Mouse (Mus musculus) T-helper 2 cell (primary cell): Measurements from ENCODE around the gene Spns2.

Source experiments
- in situ Hi-C: fragments of 300-600 bp; cut with MboI, MseI; formaldehyde crosslinking; loops from one replicate; pipeline ENCODE4 v1.15.1; 2025; ENCODE audit warnings: high pct_unique_total_duplicates

Spns2 gene

DNA sequence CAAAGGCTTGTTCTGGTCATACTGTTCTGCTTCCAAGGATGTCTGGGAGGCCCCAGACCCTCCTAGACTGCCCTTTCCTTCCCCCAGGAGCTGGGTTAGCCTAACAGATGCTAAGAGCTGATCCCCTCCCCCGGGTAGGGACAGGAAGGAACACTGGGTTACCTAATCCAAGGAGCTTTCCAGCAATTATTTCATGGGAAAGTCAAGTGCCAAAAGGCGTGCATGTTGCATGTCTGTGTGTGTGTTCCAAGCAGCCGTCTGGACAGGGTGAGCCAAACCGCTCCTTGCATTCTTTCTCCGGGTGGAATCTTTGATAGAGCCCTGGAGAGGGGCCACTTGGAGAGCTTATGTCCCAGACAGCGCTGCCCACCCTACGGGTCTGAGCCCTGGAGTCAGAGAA, 76.7 kb downstream of the Spns2 start:
- in situ Hi-C loops, result no loop called here

GRCm38 (mm10) chr11:72411945-72412344, 77.8 kb downstream of the Spns2 start:
- in situ Hi-C loops, result no loop called here

- in situ Hi-C loops, result no loop called here
Observed at GRCm38 (mm10) chr11:72411093-72411921, 78.4 kb downstream of the Spns2 start, which contains the start of gene Smtnl2. Smtnl2 (minus strand) TSS chr11:72411713.

DNA sequence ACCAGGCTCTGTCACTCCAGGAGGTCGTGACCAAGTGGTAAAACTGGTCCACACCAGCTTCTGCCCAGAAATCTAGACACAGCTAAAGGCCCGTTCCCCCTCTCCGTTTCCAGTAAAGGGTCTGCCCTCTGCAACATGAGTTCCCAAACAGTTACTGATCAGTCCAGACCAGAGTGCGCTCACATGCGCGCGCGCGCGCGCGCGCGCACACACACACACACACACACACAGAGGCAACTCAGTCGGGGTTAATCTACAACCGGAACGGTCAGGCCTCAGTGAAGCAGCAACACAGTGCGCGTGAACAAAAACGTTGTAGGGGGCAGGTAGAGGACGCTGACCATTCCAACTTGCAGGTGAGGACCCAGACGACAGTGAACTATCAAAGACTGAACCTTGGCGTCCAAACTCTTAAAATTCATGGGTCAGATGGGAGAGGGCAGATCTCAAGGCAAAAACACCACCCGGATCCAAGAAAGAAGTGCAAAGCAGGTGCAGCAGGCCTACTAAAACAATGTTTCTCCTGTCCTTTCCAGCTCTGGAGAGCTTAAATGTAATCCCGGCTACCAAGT, 79.1 kb downstream of the Spns2 start:
- in situ Hi-C loops, result no loop called here

DNA sequence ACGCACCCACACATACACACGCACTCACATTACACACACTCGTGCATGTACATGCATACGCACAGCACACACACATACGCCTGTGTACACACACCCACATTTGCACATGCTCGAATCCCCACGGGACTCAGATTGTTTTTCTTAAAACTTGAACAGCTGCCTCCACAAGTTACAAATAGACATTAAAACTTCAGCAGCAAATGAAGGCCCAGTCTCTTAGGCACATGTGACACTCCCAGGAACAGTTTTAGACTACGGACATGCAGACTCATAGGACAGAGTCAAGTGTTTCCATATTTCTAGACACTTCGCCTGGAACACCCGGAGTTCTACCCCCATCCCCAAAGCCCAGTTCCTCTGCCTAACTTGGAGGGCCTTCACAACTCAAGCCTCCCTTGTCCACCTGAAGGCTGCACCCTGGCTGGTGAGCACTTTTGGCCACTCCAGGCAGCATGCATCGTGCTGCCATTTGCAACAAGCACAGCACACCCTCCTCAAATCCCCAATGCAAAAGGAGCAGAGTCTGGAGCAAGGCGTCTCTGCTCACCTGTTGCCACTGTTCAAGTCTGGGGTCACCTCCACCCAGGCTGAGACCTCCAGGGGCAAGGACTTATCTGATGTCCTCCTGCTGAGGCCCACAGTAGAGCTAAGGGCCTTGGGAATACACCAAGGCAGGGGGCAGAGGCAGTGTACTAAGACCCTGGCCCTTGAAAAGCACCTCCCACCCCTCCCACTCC, 79.9 kb downstream of the Spns2 start:
- in situ Hi-C loops, result no loop called here

DNA sequence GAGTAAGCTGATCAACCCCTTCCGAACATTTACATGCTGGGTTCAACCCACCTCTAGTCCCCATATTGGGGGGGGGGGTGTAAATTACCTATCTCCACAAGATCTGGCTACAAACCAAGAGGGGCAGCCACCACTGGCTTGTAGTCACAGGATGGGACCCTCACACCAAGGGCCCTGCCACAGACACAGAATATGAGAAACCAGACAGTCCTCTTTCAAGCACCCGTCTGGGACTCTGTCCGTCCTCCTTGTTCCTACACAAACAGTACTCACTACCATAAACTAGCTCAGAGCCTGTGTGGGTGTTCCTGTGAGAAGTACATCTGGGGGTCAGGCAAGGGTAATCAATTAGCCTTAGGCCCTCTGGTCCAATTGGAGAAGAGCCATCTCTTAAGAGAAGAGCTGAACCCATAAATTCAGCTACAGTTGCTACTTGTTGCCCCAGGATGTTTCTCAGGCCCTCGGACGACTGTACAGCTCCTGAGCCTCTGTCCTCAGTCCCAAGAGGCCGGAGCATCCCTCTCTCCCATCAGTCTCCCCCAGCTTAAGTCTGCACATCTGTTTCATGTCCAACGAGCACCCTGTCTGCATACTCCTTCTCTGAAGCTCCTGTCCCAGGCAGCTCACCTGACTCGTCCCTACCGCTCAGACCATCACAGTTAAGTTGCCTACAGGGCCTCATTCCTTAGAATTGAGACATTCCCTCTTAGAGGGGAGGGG, 81.1 kb downstream of the Spns2 start:
- in situ Hi-C loops, result no loop called here

DNA sequence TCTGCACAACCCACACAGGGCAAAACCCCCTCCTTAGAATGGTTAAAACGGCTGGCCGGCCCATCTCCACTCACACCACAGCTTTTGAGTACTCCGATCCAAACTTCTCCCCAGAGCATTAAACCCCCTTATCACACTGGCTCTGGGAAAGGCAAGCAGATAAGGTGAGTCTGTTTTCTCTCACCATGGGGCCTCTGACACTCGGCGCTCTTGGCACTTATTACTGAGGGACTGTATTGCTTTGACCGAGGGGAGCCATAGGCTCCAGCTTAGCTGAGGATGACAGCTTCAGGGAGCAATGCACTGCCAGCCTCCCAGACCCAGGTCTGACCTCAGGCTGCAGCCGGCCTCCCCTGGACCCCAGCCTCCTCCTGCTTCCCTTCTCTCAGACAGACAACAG, 82.1 kb downstream of the Spns2 start:
- in situ Hi-C loops, result no loop called here

GRCm38 (mm10) chr11:72407081-72407480, 82.6 kb downstream of the Spns2 start:
- in situ Hi-C loops, result no loop called here

DNA sequence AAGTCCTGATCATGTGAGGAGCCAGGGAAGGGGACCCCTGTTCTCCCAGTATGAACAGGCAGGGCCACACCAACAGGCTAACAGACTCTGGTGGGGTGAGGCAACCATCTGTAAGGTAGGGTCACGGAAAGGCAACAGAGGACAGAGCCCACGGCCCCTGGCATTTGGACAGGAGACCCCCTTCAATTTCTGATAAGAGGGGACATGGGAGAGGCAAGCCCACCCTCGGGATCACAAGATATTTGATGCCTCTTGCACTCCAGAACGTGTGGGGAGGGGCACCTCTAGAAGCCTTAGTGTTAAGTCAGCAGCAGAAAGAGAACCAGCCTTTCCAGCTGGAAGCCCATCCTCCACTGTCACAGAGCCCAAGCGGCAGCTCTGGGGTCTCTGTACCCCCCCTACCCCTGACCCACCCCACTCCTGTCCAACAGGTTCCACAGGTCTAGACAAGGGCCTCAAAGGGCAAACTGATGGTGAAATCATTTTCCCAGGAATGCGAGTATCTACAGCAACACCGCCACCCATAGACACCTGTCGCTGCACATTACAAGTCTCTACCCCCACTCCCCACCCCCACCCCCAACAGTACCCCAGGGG, 83.5 kb downstream of the Spns2 start:
- in situ Hi-C loops, result no loop called here

DNA sequence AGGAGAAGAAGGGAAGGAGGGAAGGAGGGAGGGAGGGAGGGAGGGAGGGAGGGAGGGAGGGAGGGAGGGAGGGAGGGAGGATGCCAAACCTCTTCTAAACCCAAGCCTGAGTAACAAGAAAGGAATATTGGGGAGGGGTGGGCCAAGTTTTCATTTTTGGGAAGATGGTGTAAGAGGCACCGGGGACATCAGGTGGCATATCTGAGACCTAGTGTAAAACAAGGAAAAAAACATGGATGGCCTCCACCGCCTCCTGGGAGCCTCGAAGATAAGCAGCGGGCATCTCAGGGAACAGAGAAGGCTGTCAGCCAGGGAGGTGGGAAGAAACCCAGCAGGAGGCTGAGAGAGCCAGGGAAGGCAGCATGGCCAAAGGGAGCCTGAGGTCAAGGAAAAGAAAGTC, 84.2 kb downstream of the Spns2 start:
- in situ Hi-C loops, result no loop called here

- in situ Hi-C loops, result no loop called here
Observed at GRCm38 (mm10) chr11:72402969-72403368, 86.7 kb downstream of the Spns2 start.

GRCm38 (mm10) chr11:72402017-72402416, 87.7 kb downstream of the Spns2 start:
- in situ Hi-C loops, result no loop called here
